Mouse (Mus musculus): Measurements from ENCODE around the gene Nkx1-2.

The Nkx1-2 gene

DNA sequence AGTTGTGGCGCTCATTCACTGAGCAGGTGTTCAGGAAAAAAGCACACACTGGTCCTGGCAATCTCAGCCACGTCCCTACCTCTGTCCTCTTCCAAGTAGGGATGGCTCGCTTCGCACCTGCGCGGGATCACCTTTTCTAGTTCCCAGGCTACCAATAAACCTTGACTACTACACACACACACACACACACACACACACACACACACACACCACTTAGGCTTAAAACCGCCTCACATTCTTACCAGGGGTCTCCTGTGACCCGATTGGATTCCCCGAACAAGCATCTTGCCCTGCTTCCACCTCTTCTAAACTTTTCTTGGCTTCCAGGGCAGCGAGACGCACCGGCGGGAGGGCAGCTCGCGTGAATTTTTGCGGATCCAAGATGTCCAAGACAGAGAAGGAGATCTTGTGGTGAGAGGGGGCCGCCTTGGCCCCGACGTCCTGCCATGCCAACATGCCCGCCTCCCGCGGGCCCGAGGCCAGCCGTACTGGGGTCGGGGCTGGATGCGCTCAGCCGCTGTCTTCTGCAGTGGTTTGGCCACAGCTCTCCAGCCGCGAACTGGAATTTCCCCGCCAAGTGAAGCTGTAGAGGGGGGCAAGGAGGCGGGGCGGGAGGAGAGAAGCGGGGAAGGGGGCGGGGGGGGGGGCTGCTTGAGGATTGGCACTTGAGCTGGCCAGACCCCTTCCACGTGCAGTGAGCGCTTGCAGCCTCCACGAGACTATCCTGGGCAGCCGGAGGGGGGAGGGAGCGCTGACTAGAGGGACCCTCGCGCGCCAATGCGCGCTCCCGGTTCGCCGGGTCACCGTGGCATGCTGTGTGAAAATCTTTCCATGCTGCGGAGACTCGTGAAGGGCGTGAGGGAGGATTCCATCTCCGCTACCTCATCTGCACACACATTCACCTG, at the start of gene Nkx1-2:
TSS of gene Nkx1-2 (minus strand) at position 567 of the 905 bp plus-strand sequence.
- DNase-seq = no peak

GRCm38 (mm10) chr7:132646514-132646913, 47.1 kb upstream of the Nkx1-2 start:
- no peak for DNase-seq

GRCm38 (mm10) chr7:132644605-132645279, 45.3 kb upstream of the Nkx1-2 start:
- DNase-seq = no peak

- no peak for DNase-seq
Observed at GRCm38 (mm10) chr7:132641606-132642005, 42.2 kb upstream of the Nkx1-2 start.

- DNase-seq = peak; percentile 43
Observed at GRCm38 (mm10) chr7:132640946-132641345, 41.5 kb upstream of the Nkx1-2 start.

DNA sequence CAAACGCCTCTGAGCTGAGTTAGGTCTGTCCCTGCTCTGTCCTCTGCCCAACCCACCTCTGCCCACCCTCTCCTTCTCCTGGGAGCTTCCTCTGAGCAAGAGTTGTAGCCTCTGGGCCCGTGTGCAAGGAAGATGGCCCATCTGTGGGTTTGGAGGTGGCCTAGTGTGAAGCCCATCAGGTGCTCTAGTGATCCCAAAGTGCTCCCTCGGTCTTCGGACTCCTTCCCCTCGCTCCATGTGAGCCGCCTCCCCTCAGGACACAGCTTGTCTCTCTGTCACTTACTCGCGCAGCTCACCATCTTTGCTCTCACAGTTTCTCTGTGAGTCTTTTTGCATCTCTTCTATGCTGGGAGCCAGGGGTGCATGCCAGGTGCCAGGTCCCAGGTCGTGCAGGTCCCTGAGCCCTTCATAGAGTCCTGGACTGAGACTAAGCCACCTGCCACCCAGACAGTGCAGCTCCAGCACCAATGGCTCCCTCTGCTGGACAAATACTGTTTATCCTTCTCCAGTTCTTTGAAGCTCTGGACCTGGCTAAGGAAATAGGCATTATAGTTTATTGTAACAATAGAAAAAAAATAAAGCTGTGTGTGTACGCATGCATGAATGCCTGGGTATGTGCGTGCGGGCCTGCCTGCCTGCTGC, 39.1 kb upstream of the Nkx1-2 start:
- DNase-seq = no peak

DNA sequence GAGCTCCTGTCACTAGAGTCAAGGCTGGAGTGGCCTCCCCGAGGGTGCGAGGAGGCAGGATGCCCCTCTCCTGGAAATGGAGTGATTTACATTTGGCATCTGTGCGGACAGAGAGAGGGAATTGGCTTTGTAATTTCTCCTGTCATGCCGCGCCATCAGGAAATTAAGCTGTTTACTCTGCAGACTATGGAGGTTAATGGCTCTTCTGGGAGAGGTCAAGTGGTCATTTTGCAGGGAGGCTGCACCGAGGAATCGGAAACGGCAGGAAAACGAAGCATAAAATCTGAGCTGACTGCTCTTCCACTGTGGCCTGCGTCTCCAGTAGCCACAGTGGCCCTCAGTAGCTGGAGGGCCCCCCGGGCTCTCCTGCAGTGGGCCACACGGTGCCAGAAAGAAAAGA, 37.9 kb upstream of the Nkx1-2 start:
- DNase-seq = no peak

GRCm38 (mm10) chr7:132631313-132631712, 31.9 kb upstream of the Nkx1-2 start:
- DNase-seq = peak; percentile 54

DNA sequence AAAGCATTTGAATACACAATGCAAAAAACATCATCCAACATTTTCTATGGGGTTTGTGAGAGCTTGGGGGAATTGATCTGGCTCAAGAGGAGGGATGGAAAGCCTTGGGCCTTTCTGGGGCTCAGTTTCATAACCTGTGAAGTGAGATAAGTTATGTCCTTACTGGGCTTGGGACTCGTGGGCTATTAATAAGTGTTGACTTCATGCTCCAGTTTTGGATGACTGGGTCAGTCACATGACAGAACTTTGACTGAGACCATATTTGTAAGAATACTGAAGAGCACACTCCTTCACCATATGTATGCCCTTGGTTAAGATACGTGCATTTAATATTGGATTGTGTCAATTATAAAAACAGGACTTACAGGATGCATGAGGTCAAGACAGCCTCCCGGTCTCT, 28.0 kb upstream of the Nkx1-2 start:
- no peak for DNase-seq

- DNase-seq = no peak
Observed at GRCm38 (mm10) chr7:132626174-132626573, 26.7 kb upstream of the Nkx1-2 start.

- no peak for DNase-seq
Observed at GRCm38 (mm10) chr7:132624161-132624560, 24.7 kb upstream of the Nkx1-2 start.

DNA sequence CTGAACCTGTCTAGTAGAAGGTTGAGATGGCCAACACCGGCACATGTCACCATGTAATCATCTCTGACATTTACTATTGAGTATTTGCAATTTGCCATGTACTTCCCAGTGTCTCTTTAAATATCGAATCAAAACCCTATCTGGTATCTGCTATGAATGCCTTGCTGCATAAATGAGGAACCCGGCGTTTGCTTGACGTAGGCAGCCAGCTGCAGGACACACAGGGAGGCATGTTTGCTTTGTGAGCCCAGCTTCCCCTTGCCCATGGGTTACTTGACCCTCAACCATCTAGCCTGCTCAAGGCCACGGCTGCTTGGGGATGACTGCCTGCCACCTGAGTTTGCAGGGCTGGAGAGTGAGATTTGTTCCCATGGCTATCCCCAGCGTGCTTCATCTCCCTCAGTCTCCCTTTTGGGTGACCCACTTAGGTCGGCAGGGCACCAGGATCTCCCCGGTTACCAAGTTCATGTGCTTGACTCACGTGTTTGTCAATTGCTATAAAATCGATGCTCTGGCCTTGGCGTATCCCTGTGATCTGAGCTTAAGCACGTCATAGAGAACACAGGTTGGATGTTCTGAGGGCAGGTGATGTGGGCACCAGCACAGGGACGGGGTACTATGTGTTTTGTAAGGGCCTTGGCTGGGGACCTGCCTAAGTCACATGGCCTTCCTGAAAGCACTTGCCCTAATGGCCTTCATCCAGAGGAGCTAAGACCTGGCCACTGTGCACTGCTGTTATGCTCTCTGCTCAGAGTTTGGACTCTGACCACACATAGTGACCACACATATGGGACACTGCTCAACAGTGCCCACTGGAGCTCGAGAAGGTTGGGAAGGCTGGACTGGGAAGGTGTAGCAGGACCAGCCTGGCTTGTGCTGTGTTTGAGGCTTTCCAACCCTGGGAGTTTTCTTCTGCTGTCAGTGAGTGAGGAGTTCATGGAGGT, 20.8 kb upstream of the Nkx1-2 start:
- no peak for DNase-seq

GRCm38 (mm10) chr7:132619549-132619948, 20.1 kb upstream of the Nkx1-2 start:
- DNase-seq = no peak

GRCm38 (mm10) chr7:132617021-132617564, 17.7 kb upstream of the Nkx1-2 start:
- DNase-seq = no peak

DNA sequence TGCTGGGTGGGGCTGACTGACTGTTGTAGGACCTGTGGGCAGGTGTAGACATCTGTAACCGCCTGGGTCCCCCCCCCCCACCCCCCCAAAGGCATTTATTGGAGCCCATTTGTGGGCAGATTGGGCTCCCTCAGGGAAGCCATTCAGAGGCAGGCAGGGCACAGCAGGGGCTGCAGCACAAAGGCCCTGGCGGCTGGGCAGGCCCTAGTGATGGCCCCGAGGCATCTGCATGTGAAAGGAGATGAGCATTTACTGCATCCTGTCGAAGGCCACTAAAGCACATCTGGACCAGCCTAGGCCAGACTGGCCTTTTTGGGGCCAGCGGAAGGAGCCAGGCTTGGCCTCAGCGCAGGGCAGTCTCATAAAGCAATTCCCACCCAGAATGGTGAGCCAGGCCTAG, 17.0 kb upstream of the Nkx1-2 start:
- no peak for DNase-seq

GRCm38 (mm10) chr7:132615346-132615745, 15.9 kb upstream of the Nkx1-2 start:
- DNase-seq = no peak

- DNase-seq = no peak
Observed at GRCm38 (mm10) chr7:132611530-132611929, 12.1 kb upstream of the Nkx1-2 start.

DNA sequence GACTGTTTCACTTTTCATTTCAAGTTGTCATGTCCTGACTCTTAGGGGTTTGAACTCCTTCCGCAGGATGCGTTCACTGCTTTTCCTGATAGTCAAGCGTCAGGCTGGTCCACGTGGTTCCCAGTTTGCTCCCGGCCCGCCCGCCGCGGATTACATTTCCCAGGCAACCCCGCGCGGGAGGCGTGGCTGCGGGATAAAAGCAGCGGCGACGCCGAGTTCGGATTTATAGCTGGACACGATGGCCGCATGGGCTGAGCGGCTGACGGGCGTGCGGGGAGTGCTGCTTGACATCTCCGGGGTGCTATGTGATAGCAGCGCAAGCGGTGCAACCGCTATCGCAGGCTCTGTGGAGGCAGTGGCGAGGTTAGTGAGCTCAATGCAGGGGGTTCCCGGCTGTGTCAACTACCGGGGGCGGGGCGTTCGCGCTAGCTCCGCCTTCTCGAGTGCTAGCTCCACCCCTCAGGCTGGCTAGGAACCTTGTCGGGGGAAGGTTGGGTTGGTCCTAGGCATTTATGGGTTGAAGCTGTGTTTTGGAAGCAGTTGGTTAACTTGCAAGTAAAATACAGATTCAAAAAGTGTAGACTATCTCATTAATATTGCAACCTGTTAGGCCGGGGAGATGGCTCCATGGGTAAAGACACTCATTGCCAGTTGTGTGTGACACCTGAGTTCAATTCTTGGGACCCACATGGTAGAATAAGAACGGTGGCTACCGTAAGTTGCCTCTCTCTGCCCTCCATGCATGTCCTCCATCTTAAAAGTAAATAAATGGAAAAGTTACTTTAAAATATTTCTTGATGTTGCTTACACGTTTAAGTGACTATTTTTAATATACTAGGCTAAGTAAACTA, 11.3 kb upstream of the Nkx1-2 start, which contains the start of gene Lhpp:
TSS of gene Lhpp (plus strand) at position 171 of the 851 bp plus-strand sequence.
- peak; percentile 79 for DNase-seq

GRCm38 (mm10) chr7:132608316-132609020, 9.0 kb upstream of the Nkx1-2 start:
- DNase-seq = no peak

DNA sequence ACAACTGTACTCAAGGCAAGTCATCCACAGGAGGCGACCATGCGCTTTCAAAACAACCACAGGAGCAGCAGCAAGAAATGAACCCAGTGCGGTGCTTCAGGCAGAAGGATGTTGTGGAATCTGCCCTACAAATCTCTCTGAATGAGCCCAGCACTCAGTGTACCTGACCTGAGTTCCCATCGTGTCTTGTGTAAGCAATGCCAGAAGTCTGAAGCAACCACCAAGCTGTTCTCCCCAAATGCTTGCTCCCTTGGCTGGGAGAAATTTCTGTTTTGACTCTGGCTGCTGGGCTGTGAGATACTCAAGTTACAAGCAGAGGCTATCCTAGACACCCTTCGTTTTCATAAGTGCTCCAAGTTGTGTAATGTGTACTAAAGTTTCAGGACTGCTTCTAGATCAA, 6.3 kb upstream of the Nkx1-2 start:
- no peak for DNase-seq

Measured in right cerebral cortex, postnatal 4 days (tissue).